Mouse (Mus musculus): ENCODE results near the gene Tctn1.

GRCm38 (mm10) chr5:122268858-122269604 is 4.8 kb upstream of the Tctn1 start:
- TF ChIP-seq POLR2A (IDR thresholded peaks at IDR 0.05; ENCODE audit: extremely low read depth, insufficient read depth, low read length) (no peak), CTCF (IDR thresholded peaks at IDR 0.05; ENCODE audit: low read depth, low read length) (no peak)

All from liver, adult 2 months (tissue).